Mouse (Mus musculus): ENCODE results near the gene Tbk1.

DNA sequence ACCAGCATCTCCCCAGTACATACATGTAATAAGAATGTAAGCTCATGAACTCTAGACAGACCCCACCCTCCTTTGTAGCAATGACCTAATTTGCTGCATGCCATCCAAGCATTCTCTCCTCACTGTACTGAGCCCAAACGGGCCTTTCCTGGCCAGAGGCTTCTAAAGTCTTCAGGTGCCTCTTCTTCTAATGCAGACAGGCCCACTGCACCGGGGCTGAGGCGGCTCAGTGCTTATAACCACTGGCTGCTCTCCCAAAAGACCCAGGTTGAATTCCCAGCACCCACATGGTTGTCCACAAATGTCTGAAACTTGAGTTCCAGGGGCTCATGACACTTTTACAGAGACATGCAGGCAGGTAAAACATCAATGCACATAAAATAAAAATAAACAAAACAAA is 15.6 kb downstream of the Tbk1 start:
- no peak for TF ChIP-seq CTCF (IDR thresholded peaks at IDR 0.05; ENCODE audit: borderline replicate concordance, extremely low read depth, insufficient read depth, insufficient read length)
- TF ChIP-seq POLR2A (IDR thresholded peaks at IDR 0.05; ENCODE audit: borderline replicate concordance, extremely low read depth, insufficient read depth, insufficient read length, poor library complexity, severe bottlenecking), result no peak

Data from brain, embryonic 14.5 days (tissue).